Comparison of ENCODE assay signal across 11 mouse cellular contexts in genomic region chr6:88871546-88871945, GRCm38 (mm10). TPM values are rescaled to one million over a fixed set of nuclear protein-coding genes. Genes with fewer than 3 reads are reported as not detected.
A peak's percentile ranks its signal among the peaks of the same experiment; 100 is the strongest.
DNase-seq lines count a peak whose midpoint lies in the region; ATAC-seq and TF ChIP-seq lines count a peak whose summit lies in the region.
"Had no signal": no experiment of that assay in that cellular context is flagged by ENCODE, and none has a peak within 500 bp of the region (broad histone marks: within the 10 kb centered on the region; RNA-seq: fewer than 3 reads in every experiment).

No protein-coding gene starts in this region.

- no peak for TF ChIP-seq CTCF in stomach, postnatal 0 days (IDR thresholded peaks at IDR 0.05; ENCODE audit: low read depth)

- no peaks in the 10 kb centered on the region for H3K27me3 ChIP-seq in stomach, embryonic 14.5 days (ENCODE audit: control insufficient read depth, insufficient read depth, low read length)
- H3K27me3 ChIP-seq in stomach, postnatal 0 days (ENCODE audit: control insufficient read depth, insufficient read depth, low read length): no peaks in the 10 kb centered on the region

- 27% methylated on average over 8 of the region's 8 CpGs for WGBS in stomach, embryonic 14.5 days
- 30% methylated on average over 8 of the region's 8 CpGs for WGBS in stomach, postnatal 0 days

- no peak overlapping the region for H3K4me2 ChIP-seq in stomach, embryonic 14.5 days (replicated peaks; ENCODE audit: low read depth, low read length)
- no peak overlapping the region for H3K4me2 ChIP-seq in stomach, postnatal 0 days (replicated peaks; ENCODE audit: low read depth)
- H3K4me2 ChIP-seq: lung, embryonic 15.5 days had no signal

- no peak for TF ChIP-seq EP300 in stomach, postnatal 0 days (optimal IDR thresholded peaks at IDR 0.05)

- no peak overlapping the region for H3K27ac ChIP-seq in stomach, embryonic 14.5 days (ENCODE audit: low read length)
- H3K27ac ChIP-seq in stomach, postnatal 0 days (replicated peaks): no peak overlapping the region
- H3K27ac ChIP-seq: lung, embryonic 15.5 days had no signal

- intact Hi-C loops in left cerebral cortex, postnatal 36 days (cut with DNase I): no loop called here

- H3K4me1 ChIP-seq in stomach, embryonic 14.5 days (ENCODE audit: control insufficient read depth, insufficient read depth, low read length): peaks cover 16% of the 10 kb centered on the region; the same call in 1 of the 2 replicates
- no peaks in the 10 kb centered on the region for H3K4me1 ChIP-seq in stomach, postnatal 0 days (replicated peaks; ENCODE audit: control insufficient read depth, insufficient read depth)

- no peak overlapping the region for H3K4me3 ChIP-seq in stomach, embryonic 14.5 days (ENCODE audit: low read depth, low read length)
- H3K4me3 ChIP-seq in stomach, postnatal 0 days (ENCODE audit: low read depth, low read length): no peak overlapping the region
- H3K4me3 ChIP-seq: lung, embryonic 15.5 days had no signal

- H3K9me3 ChIP-seq in stomach, embryonic 14.5 days (ENCODE audit: control insufficient read depth, low read depth, low read length): no peaks in the 10 kb centered on the region
- no peaks in the 10 kb centered on the region for H3K9me3 ChIP-seq in stomach, postnatal 0 days (ENCODE audit: control insufficient read depth, low read length)
- H3K9me3 ChIP-seq: lung, embryonic 15.5 days had no signal

- H3K9ac ChIP-seq in stomach, embryonic 14.5 days (replicated peaks; ENCODE audit: low read depth, low read length): no peak overlapping the region
- no peak overlapping the region for H3K9ac ChIP-seq in stomach, postnatal 0 days (ENCODE audit: low read length)
- H3K9ac ChIP-seq: lung, embryonic 15.5 days had no signal

- ATAC-seq in stomach, embryonic 14.5 days (ENCODE audit: insufficient number of reproducible peaks, insufficient read depth, low FRiP score, low read depth): peak; percentile 1; the same call in 1 of the 2 replicates
- no peak for ATAC-seq in stomach, postnatal 0 days (ENCODE audit: low FRiP score, low TSS enrichment)
- no peak for ATAC-seq in erythroid progenitor cell, adult 5-6 weeks (replicated peaks; ENCODE audit: low FRiP score, poor library complexity, severe bottlenecking)

- no peak for DNase-seq in stomach, postnatal 0 days (ENCODE audit: low spot score)
- peak; percentile 46 for DNase-seq in frontal cortex, postnatal 14 days (ENCODE audit: low spot score in 2 of 2)
- DNase-seq in left cerebral cortex, postnatal 36 days (ENCODE audit: low spot score in 2 of 2): peak; percentile 48 to 58
- DNase-seq in ovary, postnatal 36 days (ENCODE audit: low spot score): no peak
- no peak for DNase-seq in spleen, adult 12 weeks (ENCODE audit: low spot score)
- no peak for DNase-seq in heart, adult 8-10 months (ENCODE audit: low spot score)
- DNase-seq: kidney, adult 8-10 months had no signal

- no peaks in the 10 kb centered on the region for H3K36me3 ChIP-seq in stomach, embryonic 14.5 days (ENCODE audit: control insufficient read depth, insufficient read depth, low read length)
- no peaks in the 10 kb centered on the region for H3K36me3 ChIP-seq in stomach, postnatal 0 days (ENCODE audit: control insufficient read depth, insufficient read depth, low read length)
- H3K36me3 ChIP-seq: lung, embryonic 15.5 days had no signal

RNA-seq across cellular contexts. Expression of gene Podxl2, which starts 3.3 kb away (rescaled TPM):
- 79.8 and 85.3 TPM in 2 replicates for polyA plus RNA-seq in stomach, embryonic 14.5 days (2014; fragmentation: Nextera tagmentation; extraction: Ambion mirVana)
- polyA plus RNA-seq in stomach, postnatal 0 days (2015; fragmentation: Nextera tagmentation; extraction: Ambion mirVana): 31.4 and 38.5 TPM in 2 replicates
- total RNA-seq in left cerebral cortex, postnatal 36 days (2021): 100 to 1,000 TPM; 181 to 221 TPM
- not detected in 2 replicates for total RNA-seq in erythroid progenitor cell, adult 5-6 weeks (2015; ENCODE audit: low replicate concordance)
- total RNA-seq in erythroid progenitor cell, adult 5-6 weeks (2017; ENCODE audit: low replicate concordance): 12.3 TPM in 1 of 2 replicates, not detected in the other
- 10 to 100 TPM; 13.7 to 14.8 (median 14.2) TPM for total RNA-seq in heart, adult 8-10 months (2022)
- total RNA-seq: MEL had no signal

RNA-seq across cellular contexts. Expression of gene Mcm2, which starts 27.0 kb away (rescaled TPM):
- 112 and 114 TPM in 2 replicates for polyA plus RNA-seq in stomach, embryonic 14.5 days (2014; fragmentation: Nextera tagmentation; extraction: Ambion mirVana)
- 24.2 and 25.0 TPM in 2 replicates for polyA plus RNA-seq in stomach, postnatal 0 days (2015; fragmentation: Nextera tagmentation; extraction: Ambion mirVana)
- 1 to 10 TPM; 3.8 to 4.2 TPM for total RNA-seq in left cerebral cortex, postnatal 36 days (2021)
- total RNA-seq in erythroid progenitor cell, adult 5-6 weeks (2015; ENCODE audit: low replicate concordance): 111 and 119 TPM in 2 replicates
- total RNA-seq in erythroid progenitor cell, adult 5-6 weeks (2017; ENCODE audit: low replicate concordance): 159 and 169 TPM in 2 replicates
- total RNA-seq in heart, adult 8-10 months (2022): 1 to 10 TPM; 4.7 to 6.7 (median 5.6) TPM

RNA-seq across cellular contexts. Expression of gene Abtb1, which starts 29.8 kb away (rescaled TPM):
- 23.4 and 24.1 TPM in 2 replicates for polyA plus RNA-seq in stomach, embryonic 14.5 days (2014; fragmentation: Nextera tagmentation; extraction: Ambion mirVana)
- polyA plus RNA-seq in stomach, postnatal 0 days (2015; fragmentation: Nextera tagmentation; extraction: Ambion mirVana): 25.1 and 26.1 TPM in 2 replicates
- 10 to 100 TPM; 43.4 to 45.9 TPM for total RNA-seq in left cerebral cortex, postnatal 36 days (2021)
- total RNA-seq in erythroid progenitor cell, adult 5-6 weeks (2015; ENCODE audit: low replicate concordance): 49.4 and 49.9 TPM in 2 replicates
- total RNA-seq in erythroid progenitor cell, adult 5-6 weeks (2017; ENCODE audit: low replicate concordance): 112 and 178 TPM in 2 replicates
- total RNA-seq in heart, adult 8-10 months (2022): 10 to 100 TPM; 18.8 to 27.6 (median 23.8) TPM

RNA-seq across cellular contexts. Expression of gene Tpra1, which starts 30.5 kb away (rescaled TPM):
- 55.1 and 55.6 TPM in 2 replicates for polyA plus RNA-seq in stomach, embryonic 14.5 days (2014; fragmentation: Nextera tagmentation; extraction: Ambion mirVana)
- polyA plus RNA-seq in stomach, postnatal 0 days (2015; fragmentation: Nextera tagmentation; extraction: Ambion mirVana): 39.8 and 42.8 TPM in 2 replicates
- total RNA-seq in left cerebral cortex, postnatal 36 days (2021): 10 to 100 TPM; 38.7 to 49.6 TPM
- 47.9 and 70.8 TPM in 2 replicates for total RNA-seq in erythroid progenitor cell, adult 5-6 weeks (2015; ENCODE audit: low replicate concordance)
- total RNA-seq in erythroid progenitor cell, adult 5-6 weeks (2017; ENCODE audit: low replicate concordance): 71.2 and 104 TPM in 2 replicates
- total RNA-seq in heart, adult 8-10 months (2022): 10 to 100 TPM; 29.0 to 36.3 (median 32.2) TPM

Comparison
In these comparisons a context has a peak if more than half of its experiments do, and no peak if none do; other contexts are left out.
1. DNase-seq: peak in frontal cortex, postnatal 14 days (2 of 2) and left cerebral cortex, postnatal 36 days (2 of 2); none in stomach, postnatal 0 days (single experiment), ovary, postnatal 36 days (single experiment), spleen, adult 12 weeks (single experiment) and heart, adult 8-10 months (single experiment).
2. RNA of gene Podxl2, which starts 3.3 kb away (total RNA-seq): 181 to 221 TPM in left cerebral cortex, postnatal 36 days; 13.7 to 14.8 TPM in heart, adult 8-10 months and 12.3 TPM in erythroid progenitor cell, adult 5-6 weeks; every median in the first group is over 10 times any median in the second.
3. RNA of gene Mcm2, which starts 27.0 kb away (total RNA-seq): 111 to 169 TPM in erythroid progenitor cell, adult 5-6 weeks; 4.7 to 6.7 TPM in heart, adult 8-10 months and 3.8 to 4.2 TPM in left cerebral cortex, postnatal 36 days; every median in the first group is over 10 times any median in the second.